Mouse (Mus musculus) forebrain, embryonic 14.5 days (tissue): ENCODE results near the gene Ercc2. TPM values are rescaled to one million over a fixed set of nuclear protein-coding genes. Genes with fewer than 3 reads are reported as not detected.

Experiments used
- ATAC-seq: fragments of 200-750 bp; cut with Nextera tagmentation; 2 replicates; pipeline ENCODE4 v1.8.0; 2017; ENCODE audit warnings: mild to moderate bottlenecking, moderate library complexity
- DNase-seq: peaks from one replicate; pipeline ENCODE4 v3.0.0-alpha.2; 2015; ENCODE audit warnings: low spot score
- H3K27ac ChIP-seq: fragments of 300-500 bp; sonication (generic); 2 replicates; pipeline ENCODE4 v1.5.1; 2014; ENCODE audit warnings: low read depth, mild to moderate bottlenecking, control low read depth, low read length, moderate library complexity
- H3K27me3 ChIP-seq: fragments of 300-500 bp; sonication (generic); replicated peaks from 2 replicates; pipeline ENCODE4 v1.6.1; 2014; ENCODE audit warnings: low read length, control low read depth, mixed read lengths; ENCODE audit not compliant: control insufficient read depth, insufficient read depth
- H3K36me3 ChIP-seq: fragments of 300-500 bp; sonication (generic); 2 replicates; pipeline ENCODE4 v1.6.1; 2014; ENCODE audit warnings: low read length, control low read depth; ENCODE audit not compliant: control insufficient read depth, insufficient read depth
- H3K4me1 ChIP-seq: fragments of 300-500 bp; sonication (generic); 2 replicates; pipeline ENCODE4 v1.6.1; 2014; ENCODE audit warnings: antibody characterized with exemption, low read length, control low read depth; ENCODE audit not compliant: control insufficient read depth, insufficient read depth
- H3K4me2 ChIP-seq: fragments of 300-500 bp; sonication (generic); 2 replicates; pipeline ENCODE4 v1.6.1; 2014; ENCODE audit warnings: mild to moderate bottlenecking, control low read depth, low read length
- H3K4me3 ChIP-seq: fragments of 300-500 bp; sonication (generic); 2 replicates; pipeline ENCODE4 v1.5.1; 2014; ENCODE audit warnings: low read depth, low read length, control low read depth
- H3K9ac ChIP-seq: fragments of 300-500 bp; sonication (generic); 2 replicates; pipeline ENCODE4 v1.6.1; 2014; ENCODE audit warnings: mild to moderate bottlenecking, low read length, control low read depth, moderate library complexity
- H3K9me3 ChIP-seq: fragments of 300-500 bp; sonication (generic); replicated peaks from 2 replicates; pipeline ENCODE4 v1.6.1; 2016; ENCODE audit warnings: low read length, control low read depth, mixed read lengths; ENCODE audit not compliant: control insufficient read depth
- WGBS: fragments of 180-500 bp; shearing (Covaris S2); extraction: QIAGEN DNeasy Blood & Tissue Kit; methylation state at CpG from one replicate; pipeline ENCODE4 v1.1.7; 2014; 5-methylcytosine and 5-hydroxymethylcytosine counted together
- polyA plus RNA-seq: library from polyadenylated mRNA; unstranded; fragments of >200 nt; fragmentation: Nextera tagmentation; extraction: Ambion mirVana; gene quantifications from 2 replicates; pipeline ENCODE4 v1.2.1, GENCODE M21; 2014

The Ercc2 gene
- polyA plus RNA-seq, 1 experiment from 2014 or later: 15.2 TPM

GRCm38 (mm10) chr7:19388699-19389413 is 7.0 kb downstream of the Ercc2 start:
- DNase-seq: no peak
- no peaks in the 10 kb centered on the region for H3K9me3 ChIP-seq
- peak; percentile 27; the same call in 1 of the 2 replicates for ATAC-seq

GRCm38 (mm10) chr7:19394484-19394883 is 12.7 kb downstream of the Ercc2 start:
- H3K9me3 ChIP-seq: no peaks in the 10 kb centered on the region
- no peak for DNase-seq

More at GRCm38 (mm10) chr7:19388699-19389413, 7.0 kb downstream of the Ercc2 start:
- H3K9ac ChIP-seq: no peak overlapping the region
- no peaks in the 10 kb centered on the region for H3K27me3 ChIP-seq
- 71% methylated on average over 10 of the region's 10 CpGs for WGBS
- peaks cover 98% of the 10 kb centered on the region for H3K36me3 ChIP-seq
- no peak overlapping the region for H3K27ac ChIP-seq
- no peak overlapping the region for H3K4me2 ChIP-seq
- H3K4me1 ChIP-seq: no peaks in the 10 kb centered on the region
- no peak overlapping the region for H3K4me3 ChIP-seq

GRCm38 (mm10) chr7:19399496-19400280 is 17.9 kb downstream of the Ercc2 start:
- peak; percentile 41; the same call in 1 of the 2 replicates for ATAC-seq
- WGBS: 2% methylated on average over 27 of the region's 27 CpGs
- H3K4me3 ChIP-seq: peak overlapping the region; percentile 19

More at GRCm38 (mm10) chr7:19394484-19394883, 12.7 kb downstream of the Ercc2 start:
- 90% methylated on average over 8 of the region's 8 CpGs for WGBS
- ATAC-seq: no peak
- Histone ChIP-seq H3K4me1 (peaks cover 4% of the 10 kb centered on the region; the same call in 1 of the 2 replicates), H3K4me2 (no peak overlapping the region), H3K27ac (no peak overlapping the region), H3K36me3 (peaks cover 62% of the 10 kb centered on the region), H3K4me3 (no peak overlapping the region), H3K27me3 (0 out of 2 replicates have a peak, but pooled peaks cover 3% of the 10 kb centered on the region), H3K9ac (no peak overlapping the region)

GRCm38 (mm10) chr7:19400946-19401345 is 19.1 kb downstream of the Ercc2 start:
- DNase-seq (no peak), ATAC-seq (no peak)
- Histone ChIP-seq H3K4me2 (no peak overlapping the region), H3K36me3 (no peaks in the 10 kb centered on the region), H3K27me3 (peaks cover 41% of the 10 kb centered on the region), H3K9ac (no peak overlapping the region), H3K4me3 (no peak overlapping the region), H3K27ac (no peak overlapping the region), H3K9me3 (0 out of 2 replicates have a peak, but pooled peaks cover 4% of the 10 kb centered on the region), H3K4me1 (peaks cover 8% of the 10 kb centered on the region)
- WGBS: 92% methylated on average over 4 of the region's 4 CpGs

More at GRCm38 (mm10) chr7:19399496-19400280, 17.9 kb downstream of the Ercc2 start:
- 0 out of 2 replicates have a peak overlapping the region, but pooled peaks have one; percentile 13 for H3K9ac ChIP-seq
- H3K9me3 ChIP-seq: 0 out of 2 replicates have a peak, but pooled peaks cover 4% of the 10 kb centered on the region
- DNase-seq: peak; percentile 30
- H3K36me3 ChIP-seq: peaks cover 11% of the 10 kb centered on the region
- peak overlapping the region; percentile 50 for H3K4me2 ChIP-seq
- no peak overlapping the region for H3K27ac ChIP-seq
- H3K27me3 ChIP-seq: peaks cover 35% of the 10 kb centered on the region
- peaks cover 8% of the 10 kb centered on the region for H3K4me1 ChIP-seq

GRCm38 (mm10) chr7:19402535-19403112 is 20.8 kb downstream of the Ercc2 start:
- Histone ChIP-seq H3K36me3 (no peaks in the 10 kb centered on the region), H3K9me3 (0 out of 2 replicates have a peak, but pooled peaks cover 4% of the 10 kb centered on the region), H3K4me3 (no peak overlapping the region), H3K27ac (no peak overlapping the region), H3K4me2 (no peak overlapping the region), H3K9ac (no peak overlapping the region), H3K27me3 (peaks cover 44% of the 10 kb centered on the region), H3K4me1 (peaks cover 8% of the 10 kb centered on the region)
- DNase-seq (no peak), ATAC-seq (no peak)
- 85% methylated on average over 9 of the region's 9 CpGs for WGBS

GRCm38 (mm10) chr7:19403731-19404296 is 22.0 kb downstream of the Ercc2 start, which contains the start of gene Klc3:
Gene Klc3 (minus strand): TSS chr7:19404104.
- under 1% methylated on average over 61 of the region's 62 CpGs for WGBS
- ATAC-seq: peak; percentile 30

GRCm38 (mm10) chr7:19404476-19404875 is 22.7 kb downstream of the Ercc2 start, which contains the start of gene Ckm:
Gene Ckm (plus strand): TSS chr7:19404776.
- 51% methylated on average over 7 of the region's 7 CpGs for WGBS
- ATAC-seq: no peak

More at GRCm38 (mm10) chr7:19403731-19404296, 22.0 kb downstream of the Ercc2 start, which contains the start of gene Klc3:
- 0 out of 2 replicates have a peak, but pooled peaks cover 4% of the 10 kb centered on the region for H3K9me3 ChIP-seq
- no peaks in the 10 kb centered on the region for H3K36me3 ChIP-seq
- DNase-seq: no peak
- H3K9ac ChIP-seq: peak within 1 kb of the TSS; percentile 55
- H3K27me3 ChIP-seq: peaks cover 44% of the 10 kb centered on the region
- no peak within 1 kb of the TSS for H3K27ac ChIP-seq
- H3K4me2 ChIP-seq: peak within 1 kb of the TSS; percentile 90
- H3K4me1 ChIP-seq: peaks cover 8% of the 10 kb centered on the region
- H3K4me3 ChIP-seq: peak within 1 kb of the TSS; percentile 49

GRCm38 (mm10) chr7:19405417-19405816 is 23.6 kb downstream of the Ercc2 start:
- no peak overlapping the region for H3K4me2 ChIP-seq
- H3K27me3 ChIP-seq: peaks cover 38% of the 10 kb centered on the region
- H3K27ac ChIP-seq: no peak overlapping the region
- WGBS: 3% methylated on average over 19 of the region's 19 CpGs
- H3K9me3 ChIP-seq: 0 out of 2 replicates have a peak, but pooled peaks cover 4% of the 10 kb centered on the region
- peaks cover 4% of the 10 kb centered on the region; the same call in 1 of the 2 replicates for H3K4me1 ChIP-seq
- H3K36me3 ChIP-seq: no peaks in the 10 kb centered on the region
- H3K4me3 ChIP-seq: no peak overlapping the region
- no peak overlapping the region for H3K9ac ChIP-seq
- DNase-seq: peak; percentile 70
- peak; percentile 66 for ATAC-seq

More at GRCm38 (mm10) chr7:19404476-19404875, 22.7 kb downstream of the Ercc2 start, which contains the start of gene Ckm:
- Histone ChIP-seq H3K4me3 (peak within 1 kb of the TSS; percentile 49), H3K4me2 (peak within 1 kb of the TSS; percentile 90), H3K9me3 (0 out of 2 replicates have a peak, but pooled peaks cover 4% of the 10 kb centered on the region), H3K27ac (no peak within 1 kb of the TSS), H3K27me3 (peaks cover 41% of the 10 kb centered on the region), H3K4me1 (peaks cover 4% of the 10 kb centered on the region), H3K9ac (peak within 1 kb of the TSS; percentile 55), H3K36me3 (no peaks in the 10 kb centered on the region)
- DNase-seq: no peak
